Mouse (Mus musculus): ENCODE data around the gene Nsl1.

GRCm38 (mm10) chr1:191075199-191075883 lies 12.5 kb downstream of the Nsl1 start:
- TF ChIP-seq EP300 (IDR thresholded peaks at IDR 0.05; ENCODE audit: low read depth) = no peak
- TF ChIP-seq CTCF (IDR thresholded peaks at IDR 0.05; ENCODE audit: low read depth) = peak; percentile 78

Measured in liver, postnatal 0 days (tissue).